Mouse (Mus musculus): Measurements from ENCODE around the gene Cox7a2l. TPM values are rescaled to one million over a fixed set of nuclear protein-coding genes. Genes with fewer than 3 reads are reported as not detected.

The Cox7a2l gene
- polyA plus RNA-seq, 1 experiment from 2014 or later: 196 TPM

DNA sequence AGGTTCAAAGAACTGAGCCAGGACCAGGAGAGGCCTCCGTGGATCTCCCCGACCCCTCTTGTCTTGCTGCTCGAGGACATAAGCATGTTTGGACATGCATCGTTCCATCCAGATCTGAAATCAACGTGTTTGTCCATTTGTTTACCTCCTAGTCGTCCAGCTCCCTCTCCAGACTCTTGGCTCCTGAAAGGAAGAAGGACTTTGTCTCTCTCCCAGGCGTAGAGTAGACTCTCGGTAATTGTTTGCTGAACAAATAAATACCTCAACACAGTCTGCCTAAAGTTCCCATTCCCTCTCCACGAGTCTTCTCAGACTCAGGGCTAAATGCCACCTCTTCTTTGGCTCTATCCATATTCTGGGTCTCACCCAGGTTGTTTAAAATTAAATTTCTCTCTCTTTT is 16.0 kb upstream of the Cox7a2l start:
- Histone ChIP-seq H3K4me3 (replicated peaks; ENCODE audit: low read depth, low read length) (no peak overlapping the region), H3K27ac (replicated peaks; ENCODE audit: low read depth, low read length) (no peak overlapping the region), H3K9me3 (ENCODE audit: control insufficient read depth, low read length) (no peaks in the 10 kb centered on the region), H3K9ac (replicated peaks; ENCODE audit: low read length) (no peak overlapping the region), H3K36me3 (ENCODE audit: control insufficient read depth, insufficient read depth, low read length) (no peaks in the 10 kb centered on the region), H3K4me1 (ENCODE audit: control insufficient read depth, insufficient read depth, low read length) (peaks cover 1% of the 10 kb centered on the region), H3K4me2 (ENCODE audit: low read length) (no peak overlapping the region), H3K27me3 (ENCODE audit: control insufficient read depth, insufficient read depth, low read length) (no peaks in the 10 kb centered on the region)
- WGBS: 86% methylated on average over 9 of the region's 9 CpGs
- ATAC-seq (ENCODE audit: low FRiP score, low TSS enrichment) (no peak), DNase-seq (no peak)

DNA sequence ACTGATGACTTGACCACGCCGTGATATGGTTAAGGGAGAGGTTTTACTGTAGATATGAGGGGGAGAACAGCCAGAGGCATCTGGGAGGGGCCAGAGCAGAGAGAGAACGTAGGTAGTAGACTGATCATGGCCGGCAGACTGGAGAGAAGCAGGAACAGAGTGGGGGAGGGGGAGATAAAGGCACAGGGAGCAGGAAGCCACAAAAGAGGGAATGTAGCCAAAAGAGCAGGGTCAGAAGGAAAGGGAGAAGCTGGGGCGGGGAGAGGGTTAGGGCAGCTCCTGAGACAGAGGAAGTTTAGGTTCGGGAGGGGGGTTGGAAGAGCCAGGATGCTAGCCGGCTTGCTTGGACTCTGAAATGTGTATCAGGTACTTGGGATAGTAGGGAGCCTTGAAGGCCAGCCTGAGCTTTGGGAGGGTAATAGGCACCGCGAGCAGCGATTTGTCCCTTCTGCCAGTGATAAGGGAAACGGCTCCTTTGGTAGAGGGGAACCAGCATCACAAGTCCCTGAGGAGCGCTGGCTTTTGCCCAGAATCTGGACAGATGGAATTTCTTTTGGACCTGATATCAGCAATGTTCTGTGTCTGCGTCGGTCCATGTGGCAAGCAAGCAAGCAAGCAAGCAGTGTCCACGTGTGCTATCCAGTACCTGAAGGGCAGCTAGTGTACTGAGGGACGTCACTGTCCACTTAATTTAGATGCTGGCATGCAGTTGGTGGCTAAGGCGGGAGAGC is 10.7 kb upstream of the Cox7a2l start:
- Histone ChIP-seq H3K9ac (replicated peaks; ENCODE audit: low read length) (peak overlapping the region; percentile 9; the same call in 1 of the 2 replicates), H3K4me3 (replicated peaks; ENCODE audit: low read depth, low read length) (no peak overlapping the region), H3K9me3 (ENCODE audit: control insufficient read depth, low read length) (no peaks in the 10 kb centered on the region), H3K36me3 (ENCODE audit: control insufficient read depth, insufficient read depth, low read length) (no peaks in the 10 kb centered on the region), H3K27ac (replicated peaks; ENCODE audit: low read depth, low read length) (0 out of 2 replicates have a peak overlapping the region, but pooled peaks have one; percentile 9), H3K4me1 (ENCODE audit: control insufficient read depth, insufficient read depth, low read length) (peaks cover 24% of the 10 kb centered on the region), H3K4me2 (ENCODE audit: low read length) (peak overlapping the region; percentile 33), H3K27me3 (ENCODE audit: control insufficient read depth, insufficient read depth, low read length) (no peaks in the 10 kb centered on the region)
- DNase-seq: peak; percentile 69
- peak; percentile 56 for ATAC-seq (ENCODE audit: low FRiP score, low TSS enrichment)
- whole genome bisulfite sequencing: 22% methylated on average over 17 of the region's 17 CpGs

GRCm38 (mm10) chr17:83526624-83527532 is 9.7 kb upstream of the Cox7a2l start:
- ATAC-seq (ENCODE audit: low FRiP score, low TSS enrichment) (peak; percentile 70; the same call in 1 of the 2 replicates), DNase-seq (peak; percentile 69)
- Histone ChIP-seq H3K4me3 (replicated peaks; ENCODE audit: low read depth, low read length) (no peak overlapping the region), H3K36me3 (ENCODE audit: control insufficient read depth, insufficient read depth, low read length) (no peaks in the 10 kb centered on the region), H3K4me1 (ENCODE audit: control insufficient read depth, insufficient read depth, low read length) (peaks cover 24% of the 10 kb centered on the region), H3K4me2 (ENCODE audit: low read length) (peak overlapping the region; percentile 33), H3K9ac (replicated peaks; ENCODE audit: low read length) (no peak overlapping the region; the same call in 1 of the 2 replicates), H3K27me3 (ENCODE audit: control insufficient read depth, insufficient read depth, low read length) (no peaks in the 10 kb centered on the region), H3K27ac (replicated peaks; ENCODE audit: low read depth, low read length) (no peak overlapping the region; the same call in 1 of the 2 replicates), H3K9me3 (ENCODE audit: control insufficient read depth, low read length) (no peaks in the 10 kb centered on the region)
- 26% methylated on average over 13 of the region's 13 CpGs for WGBS

DNA sequence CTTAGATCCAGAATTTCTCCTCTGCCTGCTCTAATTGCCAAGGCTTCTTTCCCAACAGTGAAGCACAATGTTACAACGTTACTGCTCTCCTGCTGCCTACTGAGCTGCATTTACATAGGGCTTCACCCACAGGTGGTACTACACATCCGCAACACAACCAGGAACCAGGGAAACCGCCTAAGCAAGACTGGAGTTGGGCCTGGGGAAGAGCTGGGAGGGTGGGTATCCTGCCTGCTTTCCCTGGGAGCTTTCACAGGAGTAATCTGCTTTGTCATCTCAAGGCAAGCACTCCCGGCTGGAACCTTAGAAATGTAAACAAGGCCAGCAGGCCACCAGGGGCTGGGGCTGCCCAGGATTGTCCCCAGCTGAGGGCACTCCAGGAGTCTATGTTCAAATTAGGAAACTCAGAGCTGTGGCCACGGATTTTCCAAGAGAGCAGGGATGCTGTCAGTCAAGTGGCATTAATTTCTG is 9.0 kb upstream of the Cox7a2l start:
- peaks cover 24% of the 10 kb centered on the region for H3K4me1 ChIP-seq (ENCODE audit: control insufficient read depth, insufficient read depth, low read length)
- H3K36me3 ChIP-seq (ENCODE audit: control insufficient read depth, insufficient read depth, low read length): no peaks in the 10 kb centered on the region
- no peak overlapping the region for H3K4me3 ChIP-seq (replicated peaks; ENCODE audit: low read depth, low read length)
- no peak overlapping the region for H3K4me2 ChIP-seq (ENCODE audit: low read length)
- no peak for ATAC-seq (ENCODE audit: low FRiP score, low TSS enrichment)
- H3K9ac ChIP-seq (replicated peaks; ENCODE audit: low read length): no peak overlapping the region
- no peak overlapping the region; the same call in 1 of the 2 replicates for H3K27ac ChIP-seq (replicated peaks; ENCODE audit: low read depth, low read length)
- H3K27me3 ChIP-seq (ENCODE audit: control insufficient read depth, insufficient read depth, low read length): no peaks in the 10 kb centered on the region
- DNase-seq: peak; percentile 42
- WGBS: 5% methylated on average over 5 of the region's 5 CpGs
- H3K9me3 ChIP-seq (ENCODE audit: control insufficient read depth, low read length): no peaks in the 10 kb centered on the region

GRCm38 (mm10) chr17:83525596-83525995 is 8.5 kb upstream of the Cox7a2l start:
- H3K36me3 ChIP-seq (ENCODE audit: control insufficient read depth, insufficient read depth, low read length): no peaks in the 10 kb centered on the region
- WGBS: 6% methylated on average over 8 of the region's 8 CpGs
- no peak for ATAC-seq (ENCODE audit: low FRiP score, low TSS enrichment)
- H3K9ac ChIP-seq (replicated peaks; ENCODE audit: low read length): no peak overlapping the region
- H3K4me1 ChIP-seq (ENCODE audit: control insufficient read depth, insufficient read depth, low read length): peaks cover 24% of the 10 kb centered on the region
- H3K27me3 ChIP-seq (ENCODE audit: control insufficient read depth, insufficient read depth, low read length): no peaks in the 10 kb centered on the region
- no peak overlapping the region for H3K4me3 ChIP-seq (replicated peaks; ENCODE audit: low read depth, low read length)
- no peak overlapping the region for H3K4me2 ChIP-seq (ENCODE audit: low read length)
- no peak overlapping the region for H3K27ac ChIP-seq (replicated peaks; ENCODE audit: low read depth, low read length)
- no peaks in the 10 kb centered on the region for H3K9me3 ChIP-seq (ENCODE audit: control insufficient read depth, low read length)
- no peak for DNase-seq

- Histone ChIP-seq H3K36me3 (ENCODE audit: control insufficient read depth, insufficient read depth, low read length) (no peaks in the 10 kb centered on the region), H3K27me3 (ENCODE audit: control insufficient read depth, insufficient read depth, low read length) (no peaks in the 10 kb centered on the region), H3K9ac (replicated peaks; ENCODE audit: low read length) (no peak overlapping the region), H3K4me2 (ENCODE audit: low read length) (no peak overlapping the region), H3K4me3 (replicated peaks; ENCODE audit: low read depth, low read length) (no peak overlapping the region), H3K4me1 (ENCODE audit: control insufficient read depth, insufficient read depth, low read length) (peaks cover 24% of the 10 kb centered on the region), H3K27ac (replicated peaks; ENCODE audit: low read depth, low read length) (no peak overlapping the region), H3K9me3 (ENCODE audit: control insufficient read depth, low read length) (no peaks in the 10 kb centered on the region)
- DNase-seq (no peak), ATAC-seq (ENCODE audit: low FRiP score, low TSS enrichment) (no peak)
- 56% methylated on average over 7 of the region's 7 CpGs for WGBS
Observed at GRCm38 (mm10) chr17:83524753-83525152, 7.6 kb upstream of the Cox7a2l start.

DNA sequence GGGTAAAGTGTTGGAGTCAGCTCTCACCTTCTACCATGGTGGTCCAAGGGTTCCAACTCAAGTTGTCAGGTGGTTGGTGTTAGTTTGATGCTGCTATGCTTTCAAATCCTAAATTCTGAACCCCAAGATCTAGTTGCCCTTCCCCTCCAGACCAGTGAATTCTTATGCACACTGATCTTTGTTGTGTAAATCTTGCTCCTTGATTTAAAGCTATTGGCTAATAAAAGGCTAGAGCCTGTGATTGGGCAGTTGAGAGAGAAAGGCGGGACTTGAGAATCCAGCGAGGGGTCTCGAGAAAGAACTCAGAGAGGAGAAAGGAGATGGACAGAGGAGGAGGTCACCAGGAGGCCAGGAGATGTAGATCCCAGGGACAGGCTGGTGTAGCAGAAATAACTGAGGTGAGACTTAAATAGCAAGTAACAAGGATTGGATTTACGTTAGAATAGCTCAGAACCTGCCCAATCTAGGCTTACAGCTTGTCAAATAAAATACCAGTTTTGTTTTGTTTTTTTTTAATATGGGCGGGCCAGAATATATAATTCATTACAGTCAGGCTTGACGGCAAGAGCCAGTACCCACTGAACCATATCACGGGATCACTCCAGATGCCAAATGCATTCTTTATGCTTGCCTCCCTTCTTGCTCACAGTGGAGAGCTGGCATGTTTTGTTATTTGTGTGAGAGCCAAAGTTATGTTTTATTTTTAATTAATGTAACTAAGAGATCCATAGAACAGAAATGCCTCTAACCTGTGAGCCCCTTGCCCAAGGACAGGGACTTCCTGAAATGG is 5.7 kb upstream of the Cox7a2l start:
- Histone ChIP-seq H3K9ac (replicated peaks; ENCODE audit: low read length) (no peak overlapping the region), H3K9me3 (ENCODE audit: control insufficient read depth, low read length) (no peaks in the 10 kb centered on the region), H3K27ac (replicated peaks; ENCODE audit: low read depth, low read length) (no peak overlapping the region), H3K4me3 (replicated peaks; ENCODE audit: low read depth, low read length) (no peak overlapping the region), H3K27me3 (ENCODE audit: control insufficient read depth, insufficient read depth, low read length) (no peaks in the 10 kb centered on the region), H3K4me2 (ENCODE audit: low read length) (no peak overlapping the region), H3K36me3 (ENCODE audit: control insufficient read depth, insufficient read depth, low read length) (no peaks in the 10 kb centered on the region), H3K4me1 (ENCODE audit: control insufficient read depth, insufficient read depth, low read length) (peaks cover 19% of the 10 kb centered on the region)
- no peak for DNase-seq
- 62% methylated on average over 7 of the region's 7 CpGs for WGBS
- no peak for ATAC-seq (ENCODE audit: low FRiP score, low TSS enrichment)

GRCm38 (mm10) chr17:83521881-83522280 is 4.8 kb upstream of the Cox7a2l start:
- no peak for ATAC-seq (ENCODE audit: low FRiP score, low TSS enrichment)
- no peaks in the 10 kb centered on the region for H3K9me3 ChIP-seq (ENCODE audit: control insufficient read depth, low read length)
- no peak overlapping the region for H3K4me2 ChIP-seq (ENCODE audit: low read length)
- H3K4me3 ChIP-seq (replicated peaks; ENCODE audit: low read depth, low read length): no peak overlapping the region
- no peak overlapping the region for H3K9ac ChIP-seq (replicated peaks; ENCODE audit: low read length)
- H3K4me1 ChIP-seq (ENCODE audit: control insufficient read depth, insufficient read depth, low read length): peaks cover 11% of the 10 kb centered on the region
- H3K27me3 ChIP-seq (ENCODE audit: control insufficient read depth, insufficient read depth, low read length): no peaks in the 10 kb centered on the region
- DNase-seq: no peak
- no peaks in the 10 kb centered on the region for H3K36me3 ChIP-seq (ENCODE audit: control insufficient read depth, insufficient read depth, low read length)
- H3K27ac ChIP-seq (replicated peaks; ENCODE audit: low read depth, low read length): no peak overlapping the region
- WGBS: 90% methylated on average over 4 of the region's 4 CpGs

Measured in midbrain, embryonic 14.5 days (tissue).